Mouse (Mus musculus): Measurements from ENCODE around the gene Actl10.

GRCm38 (mm10) chr2:154551476-154551875, at the start of gene Actl10:
- TF ChIP-seq CTCF (IDR thresholded peaks at IDR 0.05; ENCODE audit: borderline replicate concordance, extremely low read depth, insufficient read depth, insufficient read length) (no peak), POLR2A (IDR thresholded peaks at IDR 0.05; ENCODE audit: borderline replicate concordance, extremely low read depth, insufficient read depth, insufficient read length, poor library complexity, severe bottlenecking) (no peak)
